Mouse (Mus musculus): ENCODE measurements around the gene Tysnd1.

- TF ChIP-seq CTCF (IDR thresholded peaks at IDR 0.05; ENCODE audit: borderline replicate concordance, insufficient read depth, low read depth, low read length) (no peak), POLR2A (IDR thresholded peaks at IDR 0.05; ENCODE audit: borderline replicate concordance, insufficient read depth, low read length) (no peak)
These were observed 9.3 kb downstream of the Tysnd1 start for GRCm38 (mm10) chr10:61704663-61705062.
